Mouse (Mus musculus) liver, embryonic 13.5 days (tissue): ENCODE data around the gene Gnmt. TPM values are rescaled to one million over a fixed set of nuclear protein-coding genes. Genes with fewer than 3 reads are reported as not detected.
A peak's percentile ranks its signal among the peaks of the same experiment; 100 is the strongest.
"Not testable (repeated sequence)": the region's sequence is repeated elsewhere in the genome, so short reads cannot be mapped to it uniquely, and the experiment has no call there.

Experiments used
- ATAC-seq: fragments of 200-750 bp; cut with Nextera tagmentation; 2 replicates; pipeline ENCODE4 v1.8.0; 2017; ENCODE audit warnings: low read depth, mild to moderate bottlenecking, moderate number of reproducible peaks, moderate library complexity
- DNase-seq: peaks from one replicate; pipeline ENCODE4 v3.0.0; 2022
- H3K27ac ChIP-seq: fragments of 300-500 bp; sonication (generic); 2 replicates; pipeline ENCODE4 v1.5.1; 2015; ENCODE audit warnings: moderate library complexity, mild to moderate bottlenecking, inconsistent platforms
- H3K27me3 ChIP-seq: fragments of 300-500 bp; sonication (generic); 2 replicates; pipeline ENCODE4 v1.6.1; 2015; ENCODE audit warnings: mild to moderate bottlenecking, inconsistent platforms
- H3K36me3 ChIP-seq: fragments of 300-500 bp; sonication (generic); 2 replicates; pipeline ENCODE4 v1.6.1; 2015; ENCODE audit warnings: mild to moderate bottlenecking, inconsistent platforms
- H3K4me1 ChIP-seq: fragments of 300-500 bp; sonication (generic); replicated peaks from 2 replicates; pipeline ENCODE4 v1.6.1; 2015; ENCODE audit warnings: inconsistent platforms
- H3K4me2 ChIP-seq: fragments of 300-500 bp; sonication (generic); 2 replicates; pipeline ENCODE4 v1.6.1; 2015; ENCODE audit warnings: inconsistent platforms, mild to moderate bottlenecking, moderate library complexity
- H3K4me3 ChIP-seq: fragments of 300-500 bp; sonication (generic); replicated peaks from 2 replicates; pipeline ENCODE4 v1.5.1; 2015; ENCODE audit warnings: mild to moderate bottlenecking, inconsistent platforms
- H3K9ac ChIP-seq: fragments of 300-500 bp; sonication (generic); 2 replicates; pipeline ENCODE4 v1.6.1; 2015; ENCODE audit warnings: mild to moderate bottlenecking, inconsistent platforms
- H3K9me3 ChIP-seq: fragments of 300-500 bp; sonication (generic); replicated peaks from 2 replicates; pipeline ENCODE4 v1.6.1; 2016; ENCODE audit warnings: inconsistent platforms
- WGBS: fragments of 180-500 bp; shearing (Covaris S2); methylation state at CpG from one replicate; pipeline ENCODE4 v1.1.7; 2015; ENCODE audit not compliant: insufficient replicate concordance; 5-methylcytosine and 5-hydroxymethylcytosine counted together
- polyA plus RNA-seq: library from polyadenylated mRNA; unstranded; fragments of >200 nt; fragmentation: Nextera tagmentation; extraction: Ambion mirVana; gene quantifications from 2 replicates; pipeline ENCODE4 v1.2.1, GENCODE M21; 2015

Gene Gnmt
- polyA plus RNA-seq, 1 experiment from 2014 or later, result 11.7 TPM

DNA sequence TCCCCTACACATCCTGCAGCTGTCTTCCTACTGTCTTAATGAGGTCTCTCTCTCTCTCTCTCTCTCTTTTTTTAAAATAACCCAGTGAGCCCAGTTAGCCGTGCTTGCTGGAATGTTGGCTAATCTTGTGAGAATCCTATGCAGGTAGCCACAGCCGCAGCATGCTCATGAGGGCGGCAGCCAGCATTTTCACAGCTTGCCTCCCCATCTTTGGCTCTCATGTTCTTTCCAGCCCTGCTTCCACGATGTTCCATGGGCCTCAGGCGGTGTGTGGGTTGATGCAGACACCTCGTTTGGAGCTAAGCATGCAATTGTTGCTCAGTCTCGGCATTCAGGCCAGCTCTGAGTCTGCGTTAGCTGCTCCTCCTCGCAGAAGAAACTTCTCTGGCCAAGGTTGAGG lies 35.9 kb upstream of the Gnmt start:
- not testable (repeated sequence) for ATAC-seq, H3K27ac ChIP-seq, DNase-seq, H3K4me3 ChIP-seq, H3K36me3 ChIP-seq, H3K9me3 ChIP-seq, H3K4me2 ChIP-seq, H3K4me1 ChIP-seq, H3K9ac ChIP-seq, H3K27me3 ChIP-seq
- WGBS, result 54% methylated on average over 9 of the region's 9 CpGs

DNA sequence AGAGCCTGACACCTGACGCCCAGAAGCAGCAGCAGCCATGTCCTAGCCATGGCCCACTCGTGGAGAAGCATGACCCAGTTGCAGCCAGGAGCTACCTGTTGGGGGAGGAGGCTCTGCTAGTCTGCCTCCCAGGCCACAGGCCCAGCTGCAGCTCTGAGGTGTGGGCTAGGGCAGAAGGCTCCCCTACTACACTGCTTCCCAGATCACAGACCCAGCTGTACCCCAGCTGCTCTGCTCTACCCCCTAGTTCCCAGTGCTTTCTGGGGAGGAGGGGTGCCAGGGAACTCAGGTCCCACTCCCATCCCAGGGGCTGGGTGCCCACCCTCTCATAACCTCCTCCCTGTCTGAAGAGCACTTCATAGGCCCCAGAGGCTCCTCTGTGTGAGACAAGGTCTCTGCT lies 34.6 kb upstream of the Gnmt start, which contains the start of gene Ptcra:
Gene Ptcra (minus strand): TSS at position 169 of the 400 bp plus-strand sequence.
- ATAC-seq (no peak), DNase-seq (no peak)
- Histone ChIP-seq H3K4me3 (no peak within 1 kb of the TSS), H3K9ac (no peak within 1 kb of the TSS), H3K27me3 (no peaks in the 10 kb centered on the region), H3K36me3 (no peaks in the 10 kb centered on the region), H3K4me1 (no peaks in the 10 kb centered on the region), H3K9me3 (no peaks in the 10 kb centered on the region), H3K4me2 (no peak within 1 kb of the TSS), H3K27ac (no peak within 1 kb of the TSS)
- WGBS, result 49% methylated on average over 2 of the region's 2 CpGs

DNA sequence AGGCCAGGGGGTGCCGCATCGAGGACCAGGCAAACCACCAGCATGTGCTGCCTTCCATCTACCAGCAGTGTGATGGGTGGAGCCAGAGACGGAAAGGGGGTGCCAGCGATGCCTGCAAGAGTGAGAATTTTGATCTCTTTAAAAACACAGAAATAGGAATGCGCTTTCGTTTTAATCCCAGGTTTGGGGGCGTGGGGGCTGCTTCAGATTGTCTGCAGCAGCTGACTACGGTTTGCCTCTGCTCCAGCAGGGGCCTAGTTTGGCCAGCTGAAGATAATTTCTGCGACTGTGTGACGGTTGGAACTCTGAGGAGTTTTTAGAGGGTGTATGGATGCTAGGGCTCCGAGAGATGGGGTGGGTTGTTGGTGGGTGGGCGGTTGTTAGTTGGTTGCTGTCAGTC lies 29.8 kb upstream of the Gnmt start:
- Histone ChIP-seq H3K4me2 (no peak overlapping the region), H3K9me3 (no peaks in the 10 kb centered on the region), H3K4me3 (no peak overlapping the region), H3K36me3 (no peaks in the 10 kb centered on the region), H3K27me3 (peaks cover 10% of the 10 kb centered on the region; the same call in 1 of the 2 replicates), H3K27ac (no peak overlapping the region), H3K4me1 (no peaks in the 10 kb centered on the region), H3K9ac (no peak overlapping the region)
- ATAC-seq (no peak), DNase-seq (no peak)
- 65% methylated on average over 12 of the region's 12 CpGs for WGBS

DNA sequence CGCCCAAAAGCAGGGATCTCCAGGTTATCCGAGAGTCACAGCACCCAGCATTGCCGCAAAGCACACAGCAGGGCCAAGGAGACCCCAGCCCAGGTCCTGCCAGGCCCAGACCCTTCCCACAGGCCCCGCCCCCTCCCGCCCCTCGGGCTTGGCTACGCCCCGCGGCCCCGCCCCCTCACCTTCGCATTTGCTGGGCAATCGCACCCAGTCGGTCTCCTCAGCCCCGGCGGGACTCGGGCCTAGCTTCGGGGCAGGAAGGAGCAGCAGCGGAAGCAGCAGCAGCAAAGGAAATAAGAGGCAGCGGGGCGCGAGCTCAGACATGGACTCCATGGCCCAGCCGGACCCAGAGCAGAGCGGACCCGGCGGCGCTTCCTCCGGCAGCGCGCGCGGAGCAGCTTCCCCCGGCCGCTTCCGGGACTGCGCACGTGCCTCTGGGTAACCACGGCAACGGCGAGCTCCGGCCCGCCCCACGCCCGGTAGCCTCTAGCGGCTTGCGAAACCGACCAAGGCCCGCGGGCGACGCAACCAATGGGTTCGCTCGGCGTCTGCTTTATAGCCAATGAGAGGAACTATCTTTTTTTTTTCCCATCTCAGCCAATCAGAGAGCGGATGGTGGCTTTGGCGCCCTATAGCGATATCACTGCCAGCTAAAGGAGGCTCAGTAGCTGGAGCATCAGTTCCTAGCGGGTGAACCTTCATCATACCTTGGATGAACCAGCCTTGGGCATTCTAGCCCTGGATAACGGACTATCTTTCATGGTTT lies 23.0 kb upstream of the Gnmt start, which contains the start of gene Cnpy3:
Gene Cnpy3 (minus strand): TSS at position 421 of the 763 bp plus-strand sequence.
- Histone ChIP-seq H3K27ac (peak within 1 kb of the TSS; percentile 87), H3K9me3 (no peaks in the 10 kb centered on the region), H3K4me3 (peak within 1 kb of the TSS; percentile 81), H3K36me3 (peaks cover 5% of the 10 kb centered on the region), H3K9ac (peak within 1 kb of the TSS; percentile 78), H3K4me1 (peaks cover 42% of the 10 kb centered on the region), H3K27me3 (peaks cover 9% of the 10 kb centered on the region; the same call in 1 of the 2 replicates), H3K4me2 (peak within 1 kb of the TSS; percentile 85)
- DNase-seq (peak; percentile 96), ATAC-seq (peak; percentile 99)
- WGBS, result under 1% methylated on average over 58 of the region's 58 CpGs

DNA sequence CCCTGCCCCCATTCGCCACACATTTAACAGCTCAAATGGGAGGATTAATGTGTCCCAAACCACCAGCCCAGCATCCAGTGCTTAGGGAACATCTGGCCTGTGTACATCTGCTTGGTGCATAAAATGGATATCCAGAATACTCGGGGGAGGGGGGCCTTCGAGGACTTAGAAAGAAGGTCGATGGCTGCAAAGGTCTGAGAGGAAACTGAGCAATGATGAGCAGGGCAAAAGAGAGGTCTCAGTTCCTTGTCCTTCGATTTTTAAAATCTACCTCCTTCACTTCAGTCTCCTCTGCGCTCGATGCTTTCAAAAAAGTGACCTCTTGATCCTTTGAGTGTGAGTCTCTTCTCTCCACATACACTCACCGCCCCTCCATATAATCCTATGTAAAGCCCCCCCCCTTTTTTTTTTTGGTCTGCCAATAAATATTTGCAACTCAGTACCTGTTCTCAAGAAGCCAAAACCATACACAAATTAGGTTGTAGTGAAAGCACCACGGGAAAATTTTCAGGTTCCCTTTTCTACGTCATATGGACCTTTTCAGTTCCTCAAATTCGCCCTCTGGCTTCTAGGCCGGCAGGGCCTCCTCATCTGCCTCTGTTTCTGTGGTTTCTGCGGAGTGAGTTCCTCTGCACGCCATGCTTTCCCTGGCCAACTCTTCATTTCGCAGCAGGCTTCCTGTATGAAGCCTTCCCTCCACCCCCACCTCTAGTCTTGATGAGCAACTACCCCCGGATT lies 22.3 kb upstream of the Gnmt start:
- no peak; the same call in 1 of the 2 replicates for ATAC-seq
- no peaks in the 10 kb centered on the region for H3K9me3 ChIP-seq
- WGBS, result 17% methylated on average over 16 of the region's 16 CpGs
- peaks cover 42% of the 10 kb centered on the region for H3K4me1 ChIP-seq
- H3K4me2 ChIP-seq, result peak overlapping the region; percentile 85
- H3K27ac ChIP-seq, result peak overlapping the region; percentile 87
- 0 out of 2 replicates have a peak, but pooled peaks cover 3% of the 10 kb centered on the region for H3K27me3 ChIP-seq
- DNase-seq, result no peak
- H3K9ac ChIP-seq, result peak overlapping the region; percentile 78
- peak overlapping the region; percentile 81 for H3K4me3 ChIP-seq
- H3K36me3 ChIP-seq, result peaks cover 12% of the 10 kb centered on the region

DNA sequence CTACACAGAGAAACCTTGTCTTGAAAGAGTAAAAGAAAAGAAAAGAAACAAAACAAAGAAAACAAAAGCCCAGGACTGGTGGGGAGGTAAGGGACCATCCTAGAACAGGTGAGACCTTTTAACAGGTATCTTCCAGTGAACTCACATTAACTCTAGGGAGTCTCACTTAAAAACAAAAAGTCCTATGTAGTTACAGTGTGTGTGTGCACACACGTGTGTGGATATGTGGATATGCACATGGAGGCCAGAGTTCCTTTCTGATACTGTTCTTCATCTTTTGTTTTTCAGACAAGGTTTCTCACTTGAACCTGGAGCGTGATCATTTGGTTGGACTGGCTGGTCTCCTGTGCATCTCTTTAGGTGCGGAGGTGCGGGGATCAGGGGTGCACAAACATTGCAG lies 21.6 kb upstream of the Gnmt start:
- 74% methylated on average over 4 of the region's 4 CpGs for WGBS
- Histone ChIP-seq H3K4me2 (peak overlapping the region; percentile 85), H3K9me3 (no peaks in the 10 kb centered on the region), H3K27ac (peak overlapping the region; percentile 87; the same call in 1 of the 2 replicates), H3K4me1 (peaks cover 42% of the 10 kb centered on the region), H3K4me3 (peak overlapping the region; percentile 81), H3K9ac (peak overlapping the region; percentile 78), H3K36me3 (peaks cover 18% of the 10 kb centered on the region), H3K27me3 (no peaks in the 10 kb centered on the region)
- DNase-seq (no peak), ATAC-seq (no peak)

DNA sequence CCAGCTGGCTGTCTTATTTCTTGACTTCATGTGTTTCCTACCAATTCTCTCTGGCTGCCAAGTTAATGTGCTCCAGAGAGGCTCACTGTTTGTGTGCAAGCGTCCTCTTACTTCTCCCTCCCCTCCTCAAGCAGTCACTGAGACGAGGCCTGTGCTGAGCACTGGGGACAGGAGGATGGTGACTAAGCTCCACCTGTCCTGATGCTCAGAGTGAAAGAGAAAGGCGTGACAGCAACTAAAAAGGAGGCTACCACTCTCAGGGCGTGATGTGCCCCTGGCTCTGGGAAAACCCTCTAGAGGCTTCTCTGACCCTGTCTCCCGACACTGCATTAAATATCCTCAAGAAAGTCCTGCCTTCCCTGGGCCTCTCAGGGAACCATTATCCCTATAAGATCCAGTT lies 20.3 kb upstream of the Gnmt start:
- H3K9me3 ChIP-seq, result no peaks in the 10 kb centered on the region
- H3K36me3 ChIP-seq, result peaks cover 27% of the 10 kb centered on the region
- no peak overlapping the region for H3K27ac ChIP-seq
- no peak overlapping the region for H3K4me2 ChIP-seq
- WGBS, result 75% methylated on average over 5 of the region's 5 CpGs
- H3K9ac ChIP-seq, result no peak overlapping the region
- H3K27me3 ChIP-seq, result no peaks in the 10 kb centered on the region
- no peak overlapping the region for H3K4me3 ChIP-seq
- no peak for ATAC-seq
- peaks cover 45% of the 10 kb centered on the region for H3K4me1 ChIP-seq
- no peak for DNase-seq

DNA sequence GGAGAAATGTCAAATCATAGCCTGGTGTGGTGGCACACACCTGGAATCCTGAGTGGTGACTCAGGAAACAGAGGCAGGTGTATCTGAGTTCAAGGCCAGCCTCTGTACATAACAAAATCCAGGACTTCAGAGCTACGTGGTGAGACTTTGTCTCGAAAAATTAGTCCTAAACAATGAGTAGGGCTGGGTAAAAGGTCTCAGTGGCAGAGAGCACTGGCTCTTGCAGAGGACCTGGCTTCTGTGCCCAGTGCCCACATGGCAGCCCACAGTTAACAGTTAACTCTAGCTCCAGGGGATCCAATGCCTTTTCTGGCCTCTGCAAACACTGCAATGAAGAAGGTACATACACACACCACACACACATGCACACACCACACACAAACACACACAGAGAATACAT lies 18.8 kb upstream of the Gnmt start:
- ATAC-seq (no peak), DNase-seq (no peak)
- Histone ChIP-seq H3K4me2 (no peak overlapping the region), H3K9ac (no peak overlapping the region), H3K9me3 (no peaks in the 10 kb centered on the region), H3K4me3 (no peak overlapping the region), H3K27me3 (no peaks in the 10 kb centered on the region), H3K27ac (no peak overlapping the region), H3K36me3 (peaks cover 42% of the 10 kb centered on the region), H3K4me1 (peaks cover 44% of the 10 kb centered on the region)
- 80% methylated on average over 2 of the region's 2 CpGs for WGBS

DNA sequence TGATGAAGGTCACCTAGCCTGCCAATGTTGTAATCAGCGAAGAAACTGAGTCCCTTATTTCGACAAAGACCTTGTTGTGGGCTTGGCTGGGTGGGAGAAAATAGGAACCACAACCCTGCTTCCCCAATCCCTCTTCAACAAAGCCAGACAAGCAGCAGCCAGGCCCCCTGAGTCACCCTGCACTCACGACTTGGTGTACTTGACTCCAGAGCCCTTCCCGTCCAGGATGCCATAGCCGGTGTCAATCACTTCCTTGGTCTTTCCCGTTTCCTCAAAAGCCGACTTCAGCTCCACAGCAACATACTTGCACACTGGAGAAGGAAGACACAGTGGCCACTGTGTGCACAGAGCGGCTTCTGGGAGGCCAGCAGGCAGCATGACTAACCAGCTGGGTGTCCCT lies 18.3 kb upstream of the Gnmt start:
- Histone ChIP-seq H3K36me3 (peaks cover 45% of the 10 kb centered on the region), H3K27ac (no peak overlapping the region), H3K4me3 (no peak overlapping the region), H3K4me2 (no peak overlapping the region), H3K9ac (no peak overlapping the region; the same call in 1 of the 2 replicates), H3K4me1 (peaks cover 38% of the 10 kb centered on the region), H3K27me3 (no peaks in the 10 kb centered on the region), H3K9me3 (no peaks in the 10 kb centered on the region)
- no peak for ATAC-seq
- WGBS, result 71% methylated on average over 8 of the region's 8 CpGs
- no peak for DNase-seq

DNA sequence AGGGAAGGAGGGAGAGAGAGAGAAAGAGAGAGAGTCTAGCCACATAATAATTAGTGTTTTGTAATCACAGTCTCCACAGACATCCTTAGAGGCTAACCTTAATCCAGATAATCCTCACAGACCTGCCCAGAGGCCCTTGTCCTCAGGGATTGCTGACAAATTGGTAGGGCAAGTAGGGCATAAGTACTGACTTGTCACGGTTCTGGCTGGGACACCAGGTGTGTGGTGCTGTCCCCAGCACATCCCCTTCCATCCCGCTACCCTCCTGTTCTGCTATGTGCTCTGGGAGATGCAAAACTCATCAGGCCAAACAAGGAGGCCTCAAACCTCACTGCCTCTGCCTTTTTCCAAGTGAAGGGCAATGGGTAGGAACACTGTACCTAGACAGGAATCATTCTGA lies 16.5 kb upstream of the Gnmt start:
- Histone ChIP-seq H3K36me3 (peaks cover 52% of the 10 kb centered on the region), H3K27me3 (no peaks in the 10 kb centered on the region)
- WGBS, result 85% methylated on average over 2 of the region's 2 CpGs

DNA sequence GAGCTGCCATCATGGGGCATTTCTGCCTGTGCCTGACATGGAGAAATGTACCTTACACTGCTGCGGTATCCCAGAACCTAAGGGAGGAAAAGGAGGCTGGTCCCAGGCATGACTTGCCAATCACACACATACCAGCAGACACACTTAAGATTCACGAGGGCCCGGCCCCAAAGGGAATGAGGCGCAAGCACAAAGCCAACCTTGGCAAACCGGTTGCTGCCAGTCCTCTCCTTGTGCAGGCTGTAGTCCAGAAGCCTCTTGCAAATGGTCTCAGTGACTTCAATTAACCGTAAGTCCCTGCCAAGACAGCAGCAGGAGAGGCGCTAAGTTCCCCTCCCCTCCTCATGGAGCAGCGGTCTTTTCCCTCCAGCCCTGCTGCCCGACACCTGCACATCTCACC lies 14.0 kb upstream of the Gnmt start:
- H3K27me3 ChIP-seq, result no peaks in the 10 kb centered on the region
- H3K9ac ChIP-seq, result no peak overlapping the region
- H3K4me3 ChIP-seq, result no peak overlapping the region
- WGBS, result 85% methylated on average over 9 of the region's 9 CpGs
- no peak overlapping the region for H3K27ac ChIP-seq
- no peaks in the 10 kb centered on the region for H3K9me3 ChIP-seq
- H3K4me1 ChIP-seq, result peaks cover 21% of the 10 kb centered on the region
- H3K36me3 ChIP-seq, result peaks cover 61% of the 10 kb centered on the region
- ATAC-seq (no peak), DNase-seq (no peak)
- H3K4me2 ChIP-seq, result no peak overlapping the region

More for the DNA sequence above, 16.5 kb upstream of the Gnmt start:
- DNase-seq (no peak), ATAC-seq (no peak)
- no peaks in the 10 kb centered on the region for H3K9me3 ChIP-seq
- H3K4me1 ChIP-seq, result peaks cover 35% of the 10 kb centered on the region
- H3K4me2 ChIP-seq, result no peak overlapping the region
- H3K27ac ChIP-seq, result no peak overlapping the region
- no peak overlapping the region for H3K4me3 ChIP-seq
- H3K9ac ChIP-seq, result no peak overlapping the region
